Mouse (Mus musculus) intestine, embryonic 14.5 days (tissue): Measurements from ENCODE around the gene Prss58. TPM values are rescaled to one million over a fixed set of nuclear protein-coding genes. Genes with fewer than 3 reads are reported as not detected.

Source experiments
- polyA plus RNA-seq: library from polyadenylated mRNA; unstranded; fragments of >200 nt; fragmentation: Nextera tagmentation; extraction: Ambion mirVana; gene quantifications from 2 replicates; pipeline ENCODE4 v1.2.1, GENCODE M21; 2014

Prss58 gene
- polyA plus RNA-seq, 1 experiment from 2014 or later = not detected

Other genes starting within 250 kb of the Prss58 start
- gene Moxd2, start 12.9 kb downstream of the Prss58 start, polyA plus RNA-seq = not detected in 2 replicates
- gene 1700074P13Rik, start 40.2 kb upstream of the Prss58 start, polyA plus RNA-seq = not detected in 2 replicates
- gene Gm4744, start 51.5 kb upstream of the Prss58 start, polyA plus RNA-seq = not detected in 2 replicates
- not detected in 2 replicates for gene 1810009J06Rik, start 64.4 kb upstream of the Prss58 start, polyA plus RNA-seq
- 0.50 TPM in 1 of 2 replicates, not detected in the other for gene Gm2663, start 99.1 kb upstream of the Prss58 start, polyA plus RNA-seq
- gene 2210010C04Rik, start 135.1 kb upstream of the Prss58 start, polyA plus RNA-seq = 0.14 TPM in 1 of 2 replicates, not detected in the other